Mouse (Mus musculus): ENCODE measurements at regions not wholly inside any gene's neighbourhood (a gene's known extent, or its start where the extent isn't known, plus 50 kb on each side); places are given as distances from the start of the nearest gene placed in this dataset.

DNA sequence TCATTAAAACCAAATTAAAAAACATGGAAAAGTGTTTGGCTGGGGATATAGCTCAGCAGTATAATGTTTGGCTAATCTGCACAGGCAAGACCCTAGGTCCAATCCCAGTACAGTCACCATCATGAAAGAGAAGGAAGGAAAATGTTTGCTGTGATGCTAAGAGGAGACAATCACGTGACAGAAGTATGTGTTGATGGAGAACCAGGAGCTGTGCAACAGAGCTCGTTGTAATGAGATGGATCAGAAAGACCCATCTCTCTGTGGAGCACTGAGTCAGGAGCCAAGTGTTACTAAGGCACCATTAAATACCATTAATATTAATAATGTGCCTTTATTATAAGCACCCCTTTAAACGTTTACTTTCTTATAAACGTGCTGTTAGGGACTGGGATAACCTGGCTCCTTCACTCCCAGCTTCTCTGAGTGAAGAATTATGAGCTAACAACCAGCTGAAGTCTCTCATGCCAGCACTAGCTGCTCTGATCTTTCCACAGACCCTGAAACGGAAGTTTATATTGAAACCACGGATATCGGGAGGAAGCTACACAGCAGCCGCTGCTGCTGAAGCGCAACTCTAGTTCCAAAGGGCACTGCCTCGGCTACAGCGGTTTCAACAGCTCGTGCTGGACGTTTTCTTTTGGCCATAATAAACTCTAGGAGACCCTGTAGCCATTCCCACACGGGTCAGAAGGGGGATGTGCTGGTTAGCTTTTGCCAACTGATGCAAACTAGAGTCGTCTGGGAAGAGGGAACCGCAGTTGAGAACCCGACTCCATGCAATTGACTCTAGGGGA is 167.7 kb downstream of the Tex36 start:
- WGBS: 83% methylated on average over 17 of the region's 17 CpGs

DNA sequence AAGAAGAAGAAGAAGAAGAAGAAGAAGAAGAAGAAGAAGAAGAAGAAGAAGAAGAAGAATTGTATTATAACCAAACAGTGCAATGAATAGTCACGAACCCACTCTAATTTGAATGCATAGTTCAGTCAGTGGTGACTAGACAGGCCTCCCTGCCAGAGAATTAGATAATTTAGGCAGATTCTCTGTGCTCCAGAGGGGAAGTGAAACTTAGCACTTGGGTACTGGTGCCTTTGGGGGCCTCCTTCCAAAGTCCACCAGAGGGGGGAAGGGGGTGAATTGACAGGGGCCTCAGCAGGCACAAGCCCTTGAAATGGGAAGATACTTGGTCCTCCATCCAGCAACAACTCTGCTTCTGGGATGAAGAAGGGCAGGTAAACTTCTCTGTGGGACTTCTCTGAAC is 169.6 kb downstream of the Tex36 start:
- Histone ChIP-seq H3K4me2 (replicated peaks) (no peak overlapping the region), H3K4me1 (no peaks in the 10 kb centered on the region), H3K9ac (replicated peaks) (no peak overlapping the region), H3K27me3 (no peaks in the 10 kb centered on the region), H3K4me3 (no peak overlapping the region), H3K27ac (replicated peaks) (no peak overlapping the region), H3K9me3 (no peaks in the 10 kb centered on the region; the same call in 1 of the 2 replicates), H3K36me3 (no peaks in the 10 kb centered on the region)
- WGBS: 81% methylated on average over 1 of the region's 1 CpGs
- ATAC-seq (replicated peaks): no peak

More for the DNA sequence above, 167.7 kb downstream of the Tex36 start:
- H3K36me3 ChIP-seq: no peaks in the 10 kb centered on the region
- H3K4me3 ChIP-seq: no peak overlapping the region
- no peak overlapping the region for H3K9ac ChIP-seq (replicated peaks)
- H3K9me3 ChIP-seq: no peaks in the 10 kb centered on the region; the same call in 1 of the 2 replicates
- no peak for ATAC-seq (replicated peaks)
- no peak overlapping the region for H3K27ac ChIP-seq (replicated peaks)
- 0 out of 2 replicates have a peak, but pooled peaks cover 3% of the 10 kb centered on the region for H3K4me1 ChIP-seq
- H3K27me3 ChIP-seq: no peaks in the 10 kb centered on the region
- H3K4me2 ChIP-seq (replicated peaks): no peak overlapping the region

DNA sequence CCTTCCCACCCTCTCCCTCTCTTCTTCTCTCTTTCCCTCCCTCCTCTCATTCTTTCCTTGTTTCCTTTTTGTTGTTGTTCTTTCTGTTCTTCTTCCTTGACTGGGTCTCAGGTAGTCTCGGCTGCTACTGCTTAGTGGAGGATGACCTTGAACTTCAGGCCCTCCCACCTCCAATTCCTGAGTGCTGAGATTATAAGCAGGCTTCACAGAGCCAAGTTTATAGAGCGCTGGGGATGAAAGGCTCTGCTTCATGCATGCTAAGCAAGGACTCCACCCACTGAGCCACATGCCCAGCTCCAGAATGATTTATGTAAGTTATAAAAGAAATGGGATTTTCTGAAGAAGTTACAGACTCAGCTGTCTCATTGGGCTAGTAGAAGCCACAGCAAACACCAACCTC is 199.9 kb downstream of the Tex36 start:
- Histone ChIP-seq H3K36me3 (no peaks in the 10 kb centered on the region), H3K27ac (replicated peaks) (no peak overlapping the region), H3K9ac (replicated peaks) (no peak overlapping the region), H3K4me1 (no peaks in the 10 kb centered on the region), H3K4me3 (no peak overlapping the region), H3K27me3 (no peaks in the 10 kb centered on the region; the same call in 1 of the 2 replicates), H3K9me3 (no peaks in the 10 kb centered on the region), H3K4me2 (replicated peaks) (no peak overlapping the region)
- ATAC-seq (replicated peaks): no peak
- 60% methylated on average over 2 of the region's 2 CpGs for WGBS

DNA sequence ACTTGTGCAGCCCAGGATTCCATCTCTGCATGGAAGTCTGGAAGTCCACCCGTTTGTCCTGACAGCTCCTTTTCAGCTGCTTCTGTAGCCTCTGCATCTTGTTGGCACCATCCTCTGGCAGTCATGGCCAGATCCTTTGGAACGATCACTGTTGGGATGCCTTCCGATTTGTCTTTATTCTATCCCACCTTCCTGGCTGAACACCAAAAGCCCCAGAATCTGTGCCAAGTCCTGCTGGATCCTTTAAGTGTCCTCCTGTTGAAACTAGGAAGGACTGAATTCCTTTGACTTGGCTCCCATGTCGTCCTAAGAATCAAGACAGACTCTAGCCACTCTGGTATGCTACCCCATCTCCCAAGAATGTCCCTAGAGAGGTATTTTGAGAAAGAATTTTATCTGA is 201.3 kb downstream of the Tex36 start:
- no peaks in the 10 kb centered on the region; the same call in 1 of the 2 replicates for H3K27me3 ChIP-seq
- H3K4me2 ChIP-seq (replicated peaks): no peak overlapping the region
- H3K36me3 ChIP-seq: no peaks in the 10 kb centered on the region
- H3K9me3 ChIP-seq: no peaks in the 10 kb centered on the region
- H3K4me1 ChIP-seq: no peaks in the 10 kb centered on the region
- H3K9ac ChIP-seq (replicated peaks): no peak overlapping the region
- 60% methylated on average over 4 of the region's 4 CpGs for WGBS
- H3K27ac ChIP-seq (replicated peaks): no peak overlapping the region
- H3K4me3 ChIP-seq: no peak overlapping the region
- ATAC-seq (replicated peaks): no peak

DNA sequence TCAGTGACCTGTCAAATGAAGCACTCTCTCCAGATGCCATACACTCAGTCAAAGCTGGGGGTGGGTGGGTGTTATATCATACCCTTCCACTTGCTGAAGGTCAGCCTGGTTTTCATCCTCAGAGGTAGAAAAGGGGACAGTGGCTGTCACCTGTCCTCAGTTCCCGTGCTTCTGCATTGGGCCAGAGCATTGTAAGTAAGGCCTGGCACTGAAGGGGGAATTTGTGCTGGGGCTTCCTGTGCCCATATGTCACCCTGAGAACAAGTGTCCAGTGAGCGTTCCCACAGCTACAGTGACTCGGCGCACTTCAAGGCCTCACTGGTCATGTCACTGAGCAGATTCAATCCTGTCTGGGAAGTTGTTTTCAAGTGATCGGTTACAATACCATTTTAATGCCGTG is 213.2 kb downstream of the Tex36 start:
- Histone ChIP-seq H3K4me2 (replicated peaks) (no peak overlapping the region), H3K4me1 (no peaks in the 10 kb centered on the region), H3K27me3 (no peaks in the 10 kb centered on the region), H3K27ac (replicated peaks) (no peak overlapping the region), H3K9me3 (no peaks in the 10 kb centered on the region), H3K9ac (replicated peaks) (no peak overlapping the region), H3K4me3 (no peak overlapping the region), H3K36me3 (no peaks in the 10 kb centered on the region)
- no peak for ATAC-seq (replicated peaks)
- WGBS: 90% methylated on average over 6 of the region's 6 CpGs

DNA sequence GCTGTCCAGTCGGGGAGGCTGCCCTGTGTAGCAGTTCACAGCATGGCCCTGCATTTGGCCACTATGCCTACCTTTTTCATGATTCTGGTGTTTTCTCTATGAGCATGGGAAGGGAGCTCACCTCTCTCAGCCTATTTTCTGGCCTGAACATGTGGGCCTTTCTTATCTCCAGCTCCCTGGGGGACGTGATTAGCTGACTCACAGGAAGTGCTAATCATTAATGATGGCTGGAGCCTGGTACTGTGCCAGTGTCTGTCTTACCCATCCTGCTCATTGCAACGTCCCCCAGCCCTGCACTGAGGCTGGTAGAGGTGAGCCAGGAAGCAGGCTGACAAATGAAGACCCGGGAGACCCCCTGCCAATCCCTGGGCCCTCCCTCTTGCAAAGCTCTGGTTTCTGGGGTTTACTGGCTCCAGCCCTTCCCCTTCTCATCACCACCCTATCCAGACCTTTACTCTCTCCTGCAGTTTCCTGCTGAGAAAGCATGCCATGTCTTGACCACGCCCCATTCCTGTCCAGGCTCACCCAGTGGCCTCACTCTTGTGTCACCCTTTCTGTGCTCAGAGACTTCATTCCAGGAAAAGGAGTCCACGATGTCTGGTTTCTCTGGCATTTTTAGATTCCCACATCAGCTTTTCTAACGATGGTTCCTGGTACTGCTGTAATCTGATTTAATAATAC is 219.8 kb downstream of the Tex36 start:
- Histone ChIP-seq H3K27me3 (no peaks in the 10 kb centered on the region), H3K9me3 (no peaks in the 10 kb centered on the region), H3K4me2 (replicated peaks) (no peak overlapping the region), H3K4me1 (no peaks in the 10 kb centered on the region), H3K36me3 (no peaks in the 10 kb centered on the region), H3K9ac (replicated peaks) (no peak overlapping the region), H3K27ac (replicated peaks) (no peak overlapping the region), H3K4me3 (no peak overlapping the region)
- WGBS: 59% methylated on average over 7 of the region's 7 CpGs
- no peak for ATAC-seq (replicated peaks)

DNA sequence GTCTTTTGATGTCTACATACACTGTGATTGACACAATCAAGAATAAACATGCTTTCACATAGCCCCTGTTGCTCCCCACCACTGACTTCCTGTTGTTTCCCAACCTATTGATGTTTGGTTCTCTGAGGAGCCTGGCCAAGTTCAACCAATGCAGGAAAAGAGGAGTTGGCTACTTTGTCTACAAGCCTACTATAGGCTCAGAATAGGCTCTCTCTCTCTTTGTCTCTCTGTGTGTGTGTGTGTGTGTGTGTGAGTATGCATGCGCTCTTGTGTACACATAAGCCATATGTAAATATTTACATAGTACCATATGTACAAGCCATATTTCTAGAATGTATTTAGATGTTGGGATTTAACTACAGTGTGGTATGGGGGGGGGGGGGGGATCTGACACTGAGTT is 222.6 kb downstream of the Tex36 start:
- Histone ChIP-seq H3K9ac (replicated peaks) (no peak overlapping the region), H3K4me2 (replicated peaks) (no peak overlapping the region), H3K27ac (replicated peaks) (no peak overlapping the region), H3K9me3 (no peaks in the 10 kb centered on the region), H3K36me3 (no peaks in the 10 kb centered on the region), H3K4me1 (no peaks in the 10 kb centered on the region), H3K27me3 (no peaks in the 10 kb centered on the region), H3K4me3 (no peak overlapping the region)
- no peak for ATAC-seq (replicated peaks)
- 92% methylated on average over 1 of the region's 1 CpGs for WGBS

DNA sequence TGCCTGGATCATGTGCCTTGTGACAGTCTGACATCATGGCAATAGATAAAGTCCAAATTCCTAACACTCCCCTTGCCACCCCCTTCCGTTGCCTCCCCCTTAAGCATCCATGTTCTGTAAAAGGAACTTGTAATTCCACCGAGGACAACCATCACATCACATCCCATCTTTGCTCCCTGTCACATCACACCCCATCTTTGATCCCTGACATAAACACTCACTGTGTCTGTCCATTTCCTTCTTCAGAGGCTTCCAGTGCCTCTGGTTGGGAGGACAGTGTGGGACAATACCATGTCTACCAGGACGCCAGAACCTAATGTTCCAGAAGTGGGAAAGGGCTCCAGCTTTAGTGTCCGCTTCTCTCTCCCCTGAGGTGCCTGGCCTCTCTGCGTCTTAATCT is 223.6 kb downstream of the Tex36 start:
- 93% methylated on average over 5 of the region's 5 CpGs for WGBS
- Histone ChIP-seq H3K4me2 (replicated peaks) (no peak overlapping the region), H3K27me3 (no peaks in the 10 kb centered on the region), H3K4me1 (no peaks in the 10 kb centered on the region), H3K27ac (replicated peaks) (no peak overlapping the region), H3K4me3 (no peak overlapping the region), H3K9ac (replicated peaks) (no peak overlapping the region), H3K9me3 (no peaks in the 10 kb centered on the region), H3K36me3 (no peaks in the 10 kb centered on the region)
- no peak for ATAC-seq (replicated peaks)

DNA sequence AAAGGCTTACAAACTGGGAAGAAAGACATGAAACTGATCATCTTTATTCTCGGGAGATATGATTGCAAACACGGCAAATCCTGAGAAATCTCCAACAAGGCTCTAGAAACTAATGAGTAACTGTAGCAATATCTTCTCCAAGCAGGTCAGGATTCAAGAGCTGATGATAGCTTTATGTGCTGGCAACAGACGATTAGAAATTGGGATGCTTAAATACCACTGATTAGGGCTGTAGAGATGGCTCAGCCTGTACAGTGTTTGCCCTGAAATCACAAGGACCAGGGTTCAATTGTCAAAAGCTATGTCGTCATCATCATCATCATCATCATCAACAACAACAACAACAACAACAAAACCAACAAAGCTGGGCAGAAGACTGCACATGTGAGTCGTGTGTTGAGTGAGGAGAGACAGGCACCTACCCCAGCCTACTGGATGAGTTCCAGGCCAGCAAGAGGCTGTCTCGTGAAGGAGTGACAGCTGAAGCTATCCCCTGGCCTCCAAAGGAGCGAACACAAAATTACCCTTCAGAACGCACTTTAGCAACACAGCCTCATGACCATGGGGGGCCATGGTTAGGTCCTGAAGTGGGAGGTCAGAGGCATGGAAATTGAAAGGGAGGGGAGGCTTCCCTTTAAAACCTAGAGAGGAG is 225.0 kb downstream of the Tex36 start:
- Histone ChIP-seq H3K4me1 (no peaks in the 10 kb centered on the region), H3K27me3 (no peaks in the 10 kb centered on the region), H3K27ac (replicated peaks) (no peak overlapping the region), H3K36me3 (no peaks in the 10 kb centered on the region), H3K9me3 (no peaks in the 10 kb centered on the region), H3K4me2 (replicated peaks) (no peak overlapping the region), H3K9ac (replicated peaks) (no peak overlapping the region), H3K4me3 (no peak overlapping the region)
- WGBS: 54% methylated on average over 8 of the region's 8 CpGs
- no peak for ATAC-seq (replicated peaks)

DNA sequence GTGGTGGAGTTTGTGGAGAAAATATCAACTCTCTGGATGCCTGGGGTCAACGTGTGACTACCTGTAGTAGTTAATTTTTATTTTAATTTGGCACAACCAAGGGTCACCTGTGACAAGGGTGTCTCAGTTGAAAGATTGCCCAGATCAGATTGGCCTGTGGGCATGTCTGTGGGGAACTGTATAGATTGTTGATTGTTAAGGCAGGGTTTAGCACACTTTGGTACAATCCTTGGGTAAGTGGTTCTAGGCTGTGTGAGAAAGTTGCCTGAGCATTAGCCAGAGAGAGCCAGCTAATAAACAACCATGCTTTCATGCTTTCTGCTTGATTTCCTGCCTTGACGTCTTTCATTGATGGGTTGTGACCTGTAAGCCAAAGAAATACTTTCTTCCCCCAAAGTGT is 229.3 kb downstream of the Tex36 start:
- H3K4me3 ChIP-seq: no peak overlapping the region
- no peaks in the 10 kb centered on the region for H3K36me3 ChIP-seq
- H3K27ac ChIP-seq (replicated peaks): no peak overlapping the region
- H3K9me3 ChIP-seq: no peaks in the 10 kb centered on the region
- WGBS: 50% methylated on average over 2 of the region's 2 CpGs
- no peaks in the 10 kb centered on the region for H3K27me3 ChIP-seq
- ATAC-seq (replicated peaks): no peak
- no peak overlapping the region for H3K4me2 ChIP-seq (replicated peaks)
- no peaks in the 10 kb centered on the region for H3K4me1 ChIP-seq
- H3K9ac ChIP-seq (replicated peaks): no peak overlapping the region

DNA sequence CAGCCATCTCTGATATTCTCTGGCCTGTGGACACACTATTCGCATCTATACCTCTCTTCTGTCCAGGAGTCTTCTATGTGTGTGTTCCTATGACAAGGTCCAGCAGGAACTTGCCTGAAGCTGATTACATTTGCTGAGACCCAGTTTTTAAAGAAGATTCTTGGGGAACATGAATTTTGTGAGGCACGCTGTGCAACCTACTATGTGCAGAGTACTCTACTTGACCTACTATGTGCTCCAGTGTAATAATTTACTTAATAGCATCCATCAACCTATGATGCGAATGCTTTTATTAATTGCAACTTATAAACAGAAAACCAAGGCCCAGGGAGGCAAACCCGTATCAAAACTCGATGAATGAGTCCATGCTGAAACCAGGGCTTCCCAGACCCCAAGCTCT is 231.4 kb downstream of the Tex36 start:
- H3K4me2 ChIP-seq (replicated peaks): no peak overlapping the region
- no peak overlapping the region for H3K27ac ChIP-seq (replicated peaks)
- no peaks in the 10 kb centered on the region for H3K36me3 ChIP-seq
- no peak for ATAC-seq (replicated peaks)
- no peak overlapping the region for H3K9ac ChIP-seq (replicated peaks)
- no peaks in the 10 kb centered on the region for H3K9me3 ChIP-seq
- no peaks in the 10 kb centered on the region for H3K27me3 ChIP-seq
- H3K4me1 ChIP-seq: no peaks in the 10 kb centered on the region
- WGBS: 96% methylated on average over 5 of the region's 5 CpGs
- H3K4me3 ChIP-seq: no peak overlapping the region

DNA sequence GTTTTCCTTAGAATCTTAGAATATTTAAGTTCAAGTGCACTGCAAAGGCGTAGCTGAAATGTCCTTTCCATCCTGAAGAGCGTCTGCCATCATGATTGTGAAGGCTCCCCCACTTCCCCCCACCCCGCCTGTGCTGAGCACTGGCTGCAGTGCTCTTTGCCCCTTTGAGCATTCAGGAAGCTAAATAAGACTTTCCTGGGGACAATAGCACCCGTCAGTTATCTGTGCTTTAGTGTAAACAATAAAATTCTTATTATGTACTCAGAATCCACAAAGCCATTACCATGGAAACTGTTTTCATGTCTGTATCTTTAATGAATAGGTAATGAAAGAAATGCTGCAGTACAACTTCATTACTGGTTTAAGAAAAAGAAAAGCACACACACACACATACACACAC is 237.4 kb downstream of the Tex36 start:
- Histone ChIP-seq H3K27ac (replicated peaks) (no peak overlapping the region), H3K27me3 (no peaks in the 10 kb centered on the region), H3K9ac (replicated peaks) (no peak overlapping the region), H3K36me3 (no peaks in the 10 kb centered on the region), H3K4me2 (replicated peaks) (no peak overlapping the region), H3K4me1 (peaks cover 9% of the 10 kb centered on the region), H3K9me3 (no peaks in the 10 kb centered on the region), H3K4me3 (no peak overlapping the region)
- 7% methylated on average over 4 of the region's 4 CpGs for WGBS
- ATAC-seq (replicated peaks): no peak

Measured in forebrain, embryonic 15.5 days (tissue).